Mouse (Mus musculus): ENCODE results near the gene Gm2431. TPM values are rescaled to one million over a fixed set of nuclear protein-coding genes. Genes with fewer than 3 reads are reported as not detected.
"Not testable (repeated sequence)": the region's sequence is repeated elsewhere in the genome, so short reads cannot be mapped to it uniquely, and the experiment has no call there.

Gm2431 gene
- polyA plus RNA-seq, 1 experiment from 2014 or later = not detected

DNA sequence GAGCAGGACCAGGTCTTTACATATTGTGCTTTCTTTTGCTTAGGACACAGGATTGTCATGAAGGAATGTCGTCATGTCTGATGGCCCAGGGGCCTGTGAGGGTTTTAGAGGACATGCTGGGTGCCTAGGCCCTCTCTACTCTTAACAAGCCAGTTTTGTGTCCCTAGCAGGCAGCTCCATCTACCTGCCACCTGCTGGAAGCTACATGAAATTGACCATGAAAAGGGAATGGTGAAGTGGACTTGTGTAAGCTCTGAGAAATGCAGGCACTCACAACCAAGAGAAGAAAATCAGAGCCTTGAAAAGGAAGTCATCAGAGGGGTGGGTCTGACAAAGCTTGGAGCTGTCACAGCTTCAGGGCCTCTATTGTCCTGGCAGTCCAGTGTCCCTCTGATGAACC is 21.1 kb upstream of the Gm2431 start:
- H3K4me2 ChIP-seq; H3K36me3 ChIP-seq (replicated peaks); H3K9ac ChIP-seq; H3K4me3 ChIP-seq; H3K9me3 ChIP-seq; H3K27ac ChIP-seq; ATAC-seq (replicated peaks): not testable (repeated sequence)
- H3K27me3 ChIP-seq (replicated peaks) = peaks cover 16% of the 10 kb centered on the region
- peaks cover 12% of the 10 kb centered on the region for H3K4me1 ChIP-seq
- WGBS = 65% methylated on average over 1 of the region's 1 CpGs

GRCm38 (mm10) chr7:142278183-142278582 is 20.0 kb upstream of the Gm2431 start:
- not testable (repeated sequence) for ATAC-seq (replicated peaks); H3K4me1 ChIP-seq; H3K4me3 ChIP-seq; H3K4me2 ChIP-seq; H3K9ac ChIP-seq; H3K36me3 ChIP-seq (replicated peaks); H3K9me3 ChIP-seq; H3K27ac ChIP-seq
- WGBS = 0% methylated on average over 3 of the region's 3 CpGs
- peaks cover 15% of the 10 kb centered on the region for H3K27me3 ChIP-seq (replicated peaks)

DNA sequence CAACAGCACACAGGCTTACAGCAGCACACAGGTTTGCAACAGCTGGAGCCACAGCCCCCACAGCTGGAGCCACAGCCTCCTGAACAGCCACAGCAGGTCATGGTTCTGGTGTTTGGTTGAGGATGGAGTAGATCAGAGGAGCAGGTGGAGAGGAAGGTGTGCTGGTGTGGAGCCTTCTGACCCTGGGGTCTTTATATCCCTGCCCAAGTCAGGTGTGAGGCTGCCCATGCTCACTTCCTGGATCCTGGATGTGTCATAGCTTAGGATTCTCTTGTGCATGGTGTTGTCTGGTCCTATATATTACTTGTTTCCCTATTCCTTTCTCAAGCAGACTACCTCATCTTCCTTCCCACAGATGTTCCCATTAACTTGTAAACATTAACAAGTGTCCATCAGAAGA is 16.1 kb upstream of the Gm2431 start, which contains the start of gene Gm4559:
TSS of gene Gm4559 (minus strand) at position 101 of the 400 bp plus-strand sequence.
- H3K4me1 ChIP-seq; H3K4me3 ChIP-seq; H3K27me3 ChIP-seq (replicated peaks); H3K36me3 ChIP-seq (replicated peaks); H3K4me2 ChIP-seq; H3K27ac ChIP-seq; H3K9ac ChIP-seq; ATAC-seq (replicated peaks); H3K9me3 ChIP-seq: not testable (repeated sequence)

- H3K4me3 ChIP-seq = no peak overlapping the region
- H3K36me3 ChIP-seq (replicated peaks) = no peaks in the 10 kb centered on the region
- no peaks in the 10 kb centered on the region for H3K9me3 ChIP-seq
- ATAC-seq (replicated peaks) = no peak
- 0% methylated on average over 2 of the region's 2 CpGs for WGBS
- no peaks in the 10 kb centered on the region for H3K27me3 ChIP-seq (replicated peaks)
- no peak overlapping the region for H3K4me2 ChIP-seq
- no peaks in the 10 kb centered on the region for H3K4me1 ChIP-seq
- no peak overlapping the region for H3K9ac ChIP-seq
- no peak overlapping the region for H3K27ac ChIP-seq
Measured at GRCm38 (mm10) chr7:142255517-142255916, 2.6 kb downstream of the Gm2431 start.

- H3K27ac ChIP-seq = no peak overlapping the region
- H3K9me3 ChIP-seq = no peaks in the 10 kb centered on the region
- no peaks in the 10 kb centered on the region for H3K27me3 ChIP-seq (replicated peaks)
- H3K4me2 ChIP-seq = no peak overlapping the region
- ATAC-seq (replicated peaks) = no peak
- 0% methylated on average over 1 of the region's 1 CpGs for WGBS
- H3K9ac ChIP-seq = no peak overlapping the region
- H3K36me3 ChIP-seq (replicated peaks) = no peaks in the 10 kb centered on the region
- no peak overlapping the region for H3K4me3 ChIP-seq
- H3K4me1 ChIP-seq = no peaks in the 10 kb centered on the region
Measured at GRCm38 (mm10) chr7:142249824-142250223, 8.3 kb downstream of the Gm2431 start.

- H3K4me1 ChIP-seq = no peaks in the 10 kb centered on the region
- no peak for ATAC-seq (replicated peaks)
Measured at GRCm38 (mm10) chr7:142240978-142241377, 17.2 kb downstream of the Gm2431 start, which contains the start of gene Gm40460. Gm40460 (minus strand) TSS chr7:142241078.

GRCm38 (mm10) chr7:142231540-142231939 is 26.6 kb downstream of the Gm2431 start:
- Histone ChIP-seq H3K9me3 (no peaks in the 10 kb centered on the region), H3K9ac (no peak overlapping the region), H3K4me2 (no peak overlapping the region), H3K4me3 (no peak overlapping the region), H3K27me3 (replicated peaks) (no peaks in the 10 kb centered on the region), H3K4me1 (no peaks in the 10 kb centered on the region), H3K27ac (no peak overlapping the region), H3K36me3 (replicated peaks) (no peaks in the 10 kb centered on the region)
- 40% methylated on average over 1 of the region's 1 CpGs for WGBS
- ATAC-seq (replicated peaks) = no peak

More at GRCm38 (mm10) chr7:142240978-142241377, 17.2 kb downstream of the Gm2431 start, which contains the start of gene Gm40460:
- H3K9me3 ChIP-seq = no peaks in the 10 kb centered on the region
- H3K27me3 ChIP-seq (replicated peaks) = no peaks in the 10 kb centered on the region
- H3K27ac ChIP-seq = no peak within 1 kb of the TSS
- 66% methylated on average over 2 of the region's 2 CpGs for WGBS
- H3K36me3 ChIP-seq (replicated peaks) = no peaks in the 10 kb centered on the region
- no peak within 1 kb of the TSS for H3K9ac ChIP-seq
- no peak within 1 kb of the TSS for H3K4me3 ChIP-seq
- no peak within 1 kb of the TSS for H3K4me2 ChIP-seq

- not testable (repeated sequence) for ATAC-seq (replicated peaks); H3K27me3 ChIP-seq (replicated peaks); H3K36me3 ChIP-seq (replicated peaks); H3K9me3 ChIP-seq; H3K27ac ChIP-seq; H3K4me1 ChIP-seq; H3K4me3 ChIP-seq; H3K9ac ChIP-seq; H3K4me2 ChIP-seq
- WGBS = 52% methylated on average over 3 of the region's 3 CpGs
Measured at GRCm38 (mm10) chr7:142229871-142230270, 28.3 kb downstream of the Gm2431 start, which contains the start of gene Krtap5-5. Krtap5-5 (minus strand) TSS chr7:142229971.

GRCm38 (mm10) chr7:142224518-142224917 is 33.6 kb downstream of the Gm2431 start:
- 57% methylated on average over 2 of the region's 2 CpGs for WGBS
- no peak overlapping the region for H3K9ac ChIP-seq
- no peaks in the 10 kb centered on the region for H3K36me3 ChIP-seq (replicated peaks)
- no peak overlapping the region for H3K4me2 ChIP-seq
- H3K4me1 ChIP-seq = no peaks in the 10 kb centered on the region
- no peak overlapping the region for H3K27ac ChIP-seq
- no peak for ATAC-seq (replicated peaks)
- H3K27me3 ChIP-seq (replicated peaks) = no peaks in the 10 kb centered on the region
- H3K9me3 ChIP-seq = no peaks in the 10 kb centered on the region
- no peak overlapping the region for H3K4me3 ChIP-seq

DNA sequence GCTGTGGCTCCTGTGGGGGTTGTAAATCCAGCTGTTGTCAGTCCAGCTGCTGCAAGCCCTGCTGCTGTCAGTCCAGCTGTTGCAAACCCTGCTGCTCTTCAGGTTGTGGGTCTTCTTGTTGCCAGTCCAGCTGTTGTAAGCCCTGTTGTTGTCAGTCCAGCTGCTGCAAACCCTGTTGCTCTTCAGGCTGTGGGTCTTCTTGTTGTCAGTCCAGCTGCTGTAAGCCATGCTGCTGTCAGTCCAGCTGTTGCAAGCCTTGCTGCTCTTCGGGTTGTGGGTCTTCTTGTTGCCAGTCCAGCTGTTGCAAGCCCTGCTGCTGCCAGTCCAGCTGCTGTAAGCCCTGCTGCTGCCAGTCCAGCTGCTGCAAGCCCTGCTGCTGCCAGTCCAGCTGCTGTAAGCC is 46.0 kb downstream of the Gm2431 start:
- H3K9ac ChIP-seq; H3K4me1 ChIP-seq; ATAC-seq (replicated peaks); H3K27me3 ChIP-seq (replicated peaks); H3K27ac ChIP-seq; H3K9me3 ChIP-seq; H3K4me3 ChIP-seq; H3K36me3 ChIP-seq (replicated peaks); H3K4me2 ChIP-seq: not testable (repeated sequence)
- 61% methylated on average over 1 of the region's 1 CpGs for WGBS

DNA sequence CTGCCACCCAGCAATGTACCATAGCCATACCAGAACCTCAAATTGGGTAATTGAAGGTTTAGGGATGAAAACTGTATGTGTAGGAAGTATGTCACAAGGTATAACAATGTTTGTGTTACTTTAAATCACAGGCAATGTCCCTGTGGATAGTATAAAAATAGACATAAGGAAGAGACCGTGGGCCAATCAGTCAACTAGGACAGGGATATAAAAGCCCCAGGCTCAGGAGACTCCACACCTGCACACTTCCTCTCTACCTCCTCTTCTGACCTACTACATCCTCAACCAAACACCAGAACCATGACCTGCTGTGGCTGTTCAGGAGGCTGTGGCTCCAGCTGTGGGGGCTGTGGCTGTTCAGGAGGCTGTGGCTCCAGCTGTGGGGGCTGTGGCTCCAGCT is 46.6 kb downstream of the Gm2431 start, which contains the start of gene Gm7579:
TSS of gene Gm7579 (plus strand) at position 301 of the 400 bp plus-strand sequence.
- WGBS = 84% methylated on average over 1 of the region's 1 CpGs
- H3K27me3 ChIP-seq (replicated peaks) = no peaks in the 10 kb centered on the region
- H3K9me3 ChIP-seq = no peaks in the 10 kb centered on the region
- H3K4me3 ChIP-seq = no peak within 1 kb of the TSS
- no peak within 1 kb of the TSS for H3K4me2 ChIP-seq
- H3K36me3 ChIP-seq (replicated peaks) = no peaks in the 10 kb centered on the region
- H3K9ac ChIP-seq = no peak within 1 kb of the TSS
- no peak for ATAC-seq (replicated peaks)
- H3K27ac ChIP-seq = no peak within 1 kb of the TSS
- no peaks in the 10 kb centered on the region for H3K4me1 ChIP-seq

Data from midbrain, embryonic 15.5 days (tissue).